Mouse (Mus musculus) intestine, embryonic 16.5 days (tissue): ENCODE results near the gene Wfdc9. TPM values are rescaled to one million over a fixed set of nuclear protein-coding genes. Genes with fewer than 3 reads are reported as not detected.
"Not testable (repeated sequence)": the region's sequence is repeated elsewhere in the genome, so short reads cannot be mapped to it uniquely, and the experiment has no call there.

Source experiments
- ATAC-seq: fragments of 200-750 bp; cut with Nextera tagmentation; 2 replicates; pipeline ENCODE4 v1.8.0; 2017; ENCODE audit warnings: moderate TSS enrichment, moderate library complexity
- H3K27ac ChIP-seq: fragments of 300-500 bp; sonication (generic); 2 replicates; pipeline ENCODE4 v1.5.1; 2014; ENCODE audit warnings: mild to moderate bottlenecking, low read length
- H3K27me3 ChIP-seq: fragments of 300-500 bp; sonication (generic); replicated peaks from 2 replicates; pipeline ENCODE4 v1.6.1; 2014; ENCODE audit warnings: low read length, control low read depth, mixed read lengths; ENCODE audit not compliant: control insufficient read depth, insufficient read depth
- H3K36me3 ChIP-seq: fragments of 300-500 bp; sonication (generic); 2 replicates; pipeline ENCODE4 v1.6.1; 2014; ENCODE audit warnings: low read length, control low read depth; ENCODE audit not compliant: control insufficient read depth, insufficient read depth
- H3K4me1 ChIP-seq: fragments of 300-500 bp; sonication (generic); 2 replicates; pipeline ENCODE4 v1.6.1; 2014; ENCODE audit warnings: low read length, control low read depth, mixed read lengths; ENCODE audit not compliant: control insufficient read depth, insufficient read depth
- H3K4me2 ChIP-seq: fragments of 300-500 bp; sonication (generic); 2 replicates; pipeline ENCODE4 v1.6.1; 2014; ENCODE audit warnings: low read depth, low read length, control low read depth
- H3K4me3 ChIP-seq: fragments of 300-500 bp; sonication (generic); 2 replicates; pipeline ENCODE4 v1.5.1; 2014; ENCODE audit warnings: mild to moderate bottlenecking, low read length
- H3K9ac ChIP-seq: fragments of 300-500 bp; sonication (generic); 2 replicates; pipeline ENCODE4 v1.6.1; 2014; ENCODE audit warnings: low read depth, low read length
- H3K9me3 ChIP-seq: fragments of 300-500 bp; sonication (generic); 2 replicates; pipeline ENCODE4 v1.6.1; 2016; ENCODE audit warnings: low read length, control low read depth; ENCODE audit not compliant: control insufficient read depth
- WGBS: fragments of 180-500 bp; shearing (Covaris S2); extraction: QIAGEN DNeasy Blood & Tissue Kit; methylation state at CpG from one replicate; pipeline ENCODE4 v1.1.7; 2014; 5-methylcytosine and 5-hydroxymethylcytosine counted together
- polyA plus RNA-seq: library from polyadenylated mRNA; unstranded; fragments of >200 nt; fragmentation: Nextera tagmentation; extraction: Ambion mirVana; gene quantifications from 2 replicates; pipeline ENCODE4 v1.2.1, GENCODE M21; 2015

Wfdc9 gene
- polyA plus RNA-seq, 1 experiment from 2014 or later, result not detected

DNA sequence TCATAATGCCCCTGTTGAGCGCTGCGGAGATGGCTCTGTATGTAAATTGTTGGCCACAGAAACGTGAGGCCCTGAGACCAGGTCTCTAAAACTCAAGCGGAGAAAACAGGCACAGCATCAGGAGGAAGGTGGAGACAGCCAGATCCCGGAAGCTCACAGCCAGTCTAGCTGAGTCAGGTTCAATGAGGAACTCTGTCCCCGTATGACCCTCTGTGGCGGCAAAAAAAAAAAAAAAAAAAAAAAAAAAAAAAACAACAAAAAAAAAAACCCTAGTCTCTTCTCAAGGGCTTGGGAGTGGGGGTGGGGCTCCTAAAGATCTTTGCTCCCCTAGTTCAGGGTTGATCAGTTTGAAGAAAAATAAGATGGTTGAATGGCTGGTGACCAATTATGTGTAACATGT is 15.3 kb downstream of the Wfdc9 start:
- Histone ChIP-seq H3K4me1 (no peaks in the 10 kb centered on the region), H3K27ac (no peak overlapping the region), H3K4me2 (no peak overlapping the region), H3K4me3 (no peak overlapping the region), H3K9ac (no peak overlapping the region), H3K9me3 (no peaks in the 10 kb centered on the region), H3K36me3 (no peaks in the 10 kb centered on the region), H3K27me3 (no peaks in the 10 kb centered on the region)
- ATAC-seq, result no peak
- WGBS, result 62% methylated on average over 7 of the region's 7 CpGs

DNA sequence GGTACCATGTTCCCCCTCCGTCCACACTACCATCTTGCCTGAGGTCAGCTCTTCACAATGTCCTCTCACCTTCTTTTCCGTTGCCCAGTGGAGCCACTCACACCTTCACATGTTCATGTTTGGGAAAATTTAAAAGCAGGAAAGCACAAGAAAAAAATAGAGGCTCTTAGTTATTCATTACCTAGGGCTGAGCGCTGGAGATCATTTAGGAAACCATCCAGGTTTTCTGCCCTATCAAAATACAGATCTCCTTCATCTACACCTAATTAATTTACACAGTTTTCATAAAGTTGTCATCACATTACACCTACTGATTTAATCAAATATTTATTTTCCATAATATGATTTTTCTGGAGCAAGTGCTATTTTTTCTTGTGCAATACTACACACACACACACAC is 17.7 kb downstream of the Wfdc9 start, which contains the start of gene Wfdc16:
Gene Wfdc16 (minus strand): TSS at position 101 of the 400 bp plus-strand sequence.
- H3K27ac ChIP-seq, result no peak within 1 kb of the TSS
- no peaks in the 10 kb centered on the region for H3K36me3 ChIP-seq
- H3K4me2 ChIP-seq, result no peak within 1 kb of the TSS
- H3K9ac ChIP-seq, result no peak within 1 kb of the TSS
- H3K9me3 ChIP-seq, result no peaks in the 10 kb centered on the region
- H3K27me3 ChIP-seq, result no peaks in the 10 kb centered on the region
- H3K4me1 ChIP-seq, result no peaks in the 10 kb centered on the region
- H3K4me3 ChIP-seq, result no peak within 1 kb of the TSS
- ATAC-seq, result no peak
- WGBS, result 81% methylated on average over 3 of the region's 3 CpGs

DNA sequence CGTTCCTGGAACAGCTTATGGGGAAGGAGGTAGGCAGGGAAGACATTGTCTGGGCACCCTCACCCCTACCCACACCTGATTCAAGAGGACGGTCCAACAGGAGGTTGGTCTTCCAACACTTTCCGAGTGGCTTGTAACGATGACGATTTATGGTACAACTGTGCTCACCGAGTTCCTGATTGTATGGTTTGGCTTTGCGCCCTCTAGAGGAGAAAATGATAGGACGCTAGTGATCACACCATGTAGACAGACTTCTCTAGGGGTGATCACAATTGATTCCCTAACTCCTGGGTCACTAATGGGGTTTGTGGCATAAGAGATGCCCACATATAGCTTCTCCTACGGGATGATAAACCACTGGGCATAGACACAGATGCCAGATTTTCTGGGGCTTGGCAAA is 21.1 kb downstream of the Wfdc9 start:
- Histone ChIP-seq H3K4me1 (no peaks in the 10 kb centered on the region), H3K9ac (no peak overlapping the region), H3K27me3 (no peaks in the 10 kb centered on the region), H3K36me3 (no peaks in the 10 kb centered on the region), H3K4me2 (no peak overlapping the region), H3K4me3 (no peak overlapping the region), H3K27ac (no peak overlapping the region), H3K9me3 (no peaks in the 10 kb centered on the region)
- no peak for ATAC-seq
- WGBS, result 78% methylated on average over 9 of the region's 9 CpGs

DNA sequence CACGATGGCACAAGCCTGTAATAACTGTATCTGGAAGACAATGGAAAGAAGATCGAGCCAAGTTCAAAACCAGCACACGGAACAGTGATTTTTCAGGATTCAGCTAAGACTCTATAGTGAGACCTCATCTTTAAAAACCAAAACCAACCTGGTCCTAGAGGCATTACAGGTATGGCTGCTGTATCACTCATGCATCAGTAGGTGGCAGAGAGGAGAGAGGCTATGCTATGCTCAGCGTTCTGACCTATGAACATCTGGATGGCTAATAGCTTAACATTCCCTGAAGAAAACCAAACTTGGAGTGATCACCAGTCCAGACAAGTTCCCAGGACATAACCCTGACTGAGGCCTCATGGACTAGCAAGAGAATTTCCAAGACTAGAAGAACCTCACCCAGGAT is 34.6 kb downstream of the Wfdc9 start:
- H3K4me3 ChIP-seq, result no peak overlapping the region
- H3K4me2 ChIP-seq, result no peak overlapping the region
- no peaks in the 10 kb centered on the region for H3K27me3 ChIP-seq
- H3K9me3 ChIP-seq, result no peaks in the 10 kb centered on the region
- H3K4me1 ChIP-seq, result no peaks in the 10 kb centered on the region
- H3K36me3 ChIP-seq, result no peaks in the 10 kb centered on the region
- H3K27ac ChIP-seq, result no peak overlapping the region
- whole genome bisulfite sequencing, result 84% methylated on average over 4 of the region's 4 CpGs
- ATAC-seq, result no peak
- H3K9ac ChIP-seq, result no peak overlapping the region

DNA sequence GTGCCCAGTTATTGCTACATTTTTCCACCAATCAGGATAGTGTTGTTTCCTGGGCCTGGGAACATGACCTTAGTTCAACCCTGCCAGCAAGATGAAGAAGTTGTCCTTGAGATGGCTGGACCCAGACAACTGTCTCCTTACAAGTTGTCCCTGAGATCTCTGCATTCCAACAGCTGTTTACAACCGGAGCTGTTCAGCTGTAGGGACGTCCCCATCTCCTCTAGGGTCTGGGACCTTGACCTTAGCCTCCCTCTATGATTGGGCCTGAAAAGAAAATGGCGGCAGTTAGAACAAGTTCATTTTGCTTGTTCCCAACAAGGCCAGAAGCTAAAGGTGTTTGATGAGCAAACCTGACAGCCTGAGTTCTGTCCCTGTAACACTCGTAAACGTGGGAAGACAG is 37.3 kb downstream of the Wfdc9 start:
- Histone ChIP-seq H3K9ac (no peak overlapping the region), H3K4me1 (no peaks in the 10 kb centered on the region), H3K4me3 (no peak overlapping the region), H3K36me3 (no peaks in the 10 kb centered on the region), H3K9me3 (no peaks in the 10 kb centered on the region), H3K4me2 (no peak overlapping the region), H3K27me3 (no peaks in the 10 kb centered on the region), H3K27ac (no peak overlapping the region)
- 68% methylated on average over 5 of the region's 5 CpGs for WGBS
- no peak for ATAC-seq

DNA sequence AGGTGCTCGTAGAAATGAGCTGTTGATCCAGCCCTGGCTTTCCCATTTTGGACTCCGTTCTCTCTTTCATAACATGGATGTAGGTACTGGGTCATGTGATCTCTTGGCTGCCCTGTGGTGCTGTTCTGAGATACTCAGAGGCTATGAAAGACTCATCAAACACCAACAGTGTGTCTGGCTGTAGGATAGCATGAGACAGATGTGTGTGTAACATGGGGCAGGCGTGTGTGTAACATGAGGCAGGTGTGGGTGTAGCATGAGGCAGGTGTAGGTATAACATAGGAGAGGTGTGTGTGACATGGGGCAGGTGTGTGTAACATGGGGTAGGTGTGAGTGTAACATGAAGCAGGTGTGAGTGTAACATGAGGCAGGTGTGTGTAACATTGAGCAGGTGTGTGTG is 41.0 kb downstream of the Wfdc9 start:
- no peaks in the 10 kb centered on the region for H3K4me1 ChIP-seq
- no peak overlapping the region for H3K4me2 ChIP-seq
- ATAC-seq, result no peak
- H3K4me3 ChIP-seq, result no peak overlapping the region
- H3K27me3 ChIP-seq, result no peaks in the 10 kb centered on the region
- H3K36me3 ChIP-seq, result no peaks in the 10 kb centered on the region
- H3K9me3 ChIP-seq, result no peaks in the 10 kb centered on the region
- H3K27ac ChIP-seq, result no peak overlapping the region
- no peak overlapping the region for H3K9ac ChIP-seq
- 90% methylated on average over 3 of the region's 3 CpGs for WGBS

DNA sequence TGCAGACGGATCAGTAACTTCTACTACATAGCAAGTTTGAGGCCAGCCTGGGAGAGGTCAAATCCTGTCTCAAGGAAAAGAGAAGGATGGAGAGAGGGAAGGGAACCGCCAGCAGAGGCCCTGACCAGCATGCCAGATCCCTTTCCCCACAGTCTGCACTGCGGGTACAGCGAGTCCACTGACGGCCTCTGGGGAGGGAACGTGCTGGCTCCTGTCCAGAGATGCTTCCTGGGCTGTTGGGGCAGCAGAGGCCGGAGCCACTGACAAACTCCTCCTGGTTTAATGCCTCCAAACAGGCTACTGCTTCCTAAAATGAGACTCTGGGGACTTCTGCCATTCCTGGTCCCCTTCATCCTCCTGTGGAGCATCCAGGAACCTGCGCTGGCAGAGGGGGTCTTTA is 42.9 kb downstream of the Wfdc9 start, which contains the start of the genes Wfdc6b and Wfdc8:
Gene Wfdc6b (plus strand): TSS at position 52 of the 400 bp plus-strand sequence.
Gene Wfdc8 (minus strand): TSS at position 156 of the 400 bp plus-strand sequence.
- not testable (repeated sequence) for H3K36me3 ChIP-seq, H3K9ac ChIP-seq, H3K4me1 ChIP-seq, H3K9me3 ChIP-seq, H3K27me3 ChIP-seq, H3K4me2 ChIP-seq, H3K27ac ChIP-seq, H3K4me3 ChIP-seq, ATAC-seq
- WGBS, result 51% methylated on average over 8 of the region's 8 CpGs

DNA sequence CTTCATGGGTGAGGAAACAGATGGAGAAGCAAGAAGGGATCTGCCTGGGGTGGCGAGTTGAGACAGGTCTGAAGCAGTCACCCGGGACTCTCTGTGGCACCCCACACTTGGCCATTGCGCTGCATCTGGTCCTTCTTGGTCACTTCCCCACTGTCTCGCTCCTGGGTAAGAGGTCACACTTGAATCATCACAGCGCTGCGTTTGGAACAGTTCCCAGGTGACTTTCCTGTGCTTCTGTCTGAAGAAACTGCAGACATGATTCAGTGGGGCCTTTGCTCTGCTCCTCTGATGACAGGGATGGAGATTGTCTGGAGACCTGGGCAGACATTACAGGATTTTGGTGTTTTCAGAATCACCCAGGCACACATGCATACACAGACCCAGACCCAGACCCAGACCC is 47.6 kb downstream of the Wfdc9 start:
- Histone ChIP-seq H3K4me3 (no peak overlapping the region), H3K4me1 (no peaks in the 10 kb centered on the region), H3K27me3 (no peaks in the 10 kb centered on the region), H3K9me3 (no peaks in the 10 kb centered on the region), H3K4me2 (no peak overlapping the region), H3K36me3 (no peaks in the 10 kb centered on the region), H3K9ac (no peak overlapping the region), H3K27ac (no peak overlapping the region)
- ATAC-seq, result no peak
- WGBS, result 76% methylated on average over 6 of the region's 6 CpGs

DNA sequence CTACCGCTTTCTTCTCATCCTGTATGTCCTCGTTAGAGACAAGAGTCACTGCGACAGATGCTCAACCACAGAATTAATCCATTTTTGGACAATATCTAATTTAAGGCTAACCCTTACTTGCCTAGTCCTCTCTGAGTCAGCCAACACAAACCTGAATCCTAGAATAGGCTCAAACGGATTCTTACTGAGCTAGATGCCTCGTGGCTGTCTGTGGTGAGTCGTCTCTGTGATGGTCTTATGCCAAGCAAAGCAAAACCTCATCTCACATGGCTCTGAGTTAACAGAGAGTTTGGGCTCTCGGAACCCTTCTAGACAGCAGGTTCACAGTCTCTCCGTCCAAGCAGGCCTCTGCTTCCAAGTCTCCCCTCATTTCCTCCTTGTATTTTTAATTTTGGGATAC is 52.0 kb downstream of the Wfdc9 start:
- H3K4me2 ChIP-seq, result no peak overlapping the region
- no peak overlapping the region for H3K9ac ChIP-seq
- no peak for ATAC-seq
- H3K4me1 ChIP-seq, result no peaks in the 10 kb centered on the region
- no peak overlapping the region for H3K27ac ChIP-seq
- 88% methylated on average over 8 of the region's 8 CpGs for WGBS
- no peaks in the 10 kb centered on the region for H3K36me3 ChIP-seq
- H3K9me3 ChIP-seq, result peaks cover 3% of the 10 kb centered on the region; the same call in 1 of the 2 replicates
- no peaks in the 10 kb centered on the region for H3K27me3 ChIP-seq
- no peak overlapping the region for H3K4me3 ChIP-seq

DNA sequence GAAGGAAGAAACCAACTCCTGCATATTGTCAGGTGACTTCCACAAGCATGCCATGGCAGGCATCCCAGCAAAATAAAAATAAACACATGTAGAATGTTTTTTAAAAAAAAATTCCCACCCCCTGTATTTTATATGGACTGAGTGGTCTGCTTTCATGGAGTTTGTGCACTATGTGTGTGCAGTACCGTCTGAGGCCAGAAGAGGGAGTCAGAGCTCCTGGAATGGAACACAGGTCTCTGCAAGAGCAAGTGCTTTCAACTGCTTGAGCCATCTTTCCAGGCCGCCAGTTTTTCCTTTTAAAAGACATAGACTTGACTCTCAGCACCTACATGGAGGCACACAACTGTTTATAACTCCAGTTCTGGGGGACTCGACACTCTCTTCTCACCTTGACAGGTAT is 52.9 kb downstream of the Wfdc9 start:
- 93% methylated on average over 3 of the region's 3 CpGs for WGBS
- Histone ChIP-seq H3K4me2 (no peak overlapping the region), H3K36me3 (no peaks in the 10 kb centered on the region), H3K4me1 (no peaks in the 10 kb centered on the region), H3K27me3 (no peaks in the 10 kb centered on the region), H3K27ac (no peak overlapping the region), H3K9me3 (peaks cover 3% of the 10 kb centered on the region; the same call in 1 of the 2 replicates), H3K9ac (no peak overlapping the region), H3K4me3 (no peak overlapping the region)
- no peak for ATAC-seq
